Mouse (Mus musculus) liver, embryonic 14.5 days (tissue): ENCODE measurements around the gene Sesn2.

ENCODE experiments used
- CTCF ChIP-seq: IDR thresholded peaks from 2 replicates; pipeline ENCODE4 v1.5.1; 2016; ENCODE audit warnings: antibody characterized with exemption, low read depth, control low read depth
- EP300 ChIP-seq: IDR thresholded peaks from 2 replicates; pipeline ENCODE4 v1.6.1; 2016; ENCODE audit warnings: antibody characterized with exemption, low read depth

GRCm38 (mm10) chr4:132518066-132518465, 7.8 kb upstream of the Sesn2 start:
- TF ChIP-seq CTCF (no peak), EP300 (no peak)
